In genomic region chr12:55353423-55353822, GRCm38 (mm10) we compare ENCODE assay signal across 21 mouse cellular contexts. TPM values are rescaled to one million over a fixed set of nuclear protein-coding genes. Genes with fewer than 3 reads are reported as not detected.
A peak's percentile ranks its signal among the peaks of the same experiment; 100 is the strongest.
DNase-seq lines count a peak whose midpoint lies in the region; ATAC-seq and TF ChIP-seq lines count a peak whose summit lies in the region.
"Had no signal": no experiment of that assay in that cellular context is flagged by ENCODE, and none has a peak within 500 bp of the region (broad histone marks: within the 10 kb centered on the region; RNA-seq: fewer than 3 reads in every experiment).

No protein-coding gene starts in this region.

- no peak overlapping the region for H3K4me3 ChIP-seq in embryonic facial prominence, embryonic 14.5 days (ENCODE audit: low read depth, low read length)
- no peak overlapping the region for H3K4me3 ChIP-seq in embryonic facial prominence, embryonic 10.5 days
- H3K4me3 ChIP-seq in kidney, adult 2 months (ENCODE audit: insufficient read depth, low read depth, low read length), result no peak overlapping the region
- H3K4me3 ChIP-seq: embryonic facial prominence, embryonic 15.5 days; forebrain, embryonic 10.5 days; hindbrain, embryonic 10.5 days; limb, embryonic 13.5 days had no signal

- peak; percentile 50; the same call in 1 of the 2 replicates for ATAC-seq in embryonic facial prominence, embryonic 14.5 days (ENCODE audit: low read depth)
- ATAC-seq: CD4-positive, CD25-positive, alpha-beta regulatory T cell, adult 4 months had no signal

- H3K27me3 ChIP-seq in embryonic facial prominence, embryonic 14.5 days (replicated peaks; ENCODE audit: control insufficient read depth, insufficient read depth, low read length), result no peaks in the 10 kb centered on the region
- no peaks in the 10 kb centered on the region for H3K27me3 ChIP-seq in embryonic facial prominence, embryonic 10.5 days (replicated peaks; ENCODE audit: low read depth, poor library complexity, severe bottlenecking)
- no peaks in the 10 kb centered on the region for H3K27me3 ChIP-seq in kidney, adult 2 months (replicated peaks; ENCODE audit: control insufficient read depth, insufficient read depth, low read length)
- H3K27me3 ChIP-seq: embryonic facial prominence, embryonic 15.5 days; limb, embryonic 13.5 days had no signal

- H3K36me3 ChIP-seq in embryonic facial prominence, embryonic 14.5 days (ENCODE audit: control insufficient read depth, insufficient read depth, low read length), result no peaks in the 10 kb centered on the region
- no peaks in the 10 kb centered on the region for H3K36me3 ChIP-seq in embryonic facial prominence, embryonic 10.5 days (replicated peaks)
- no peaks in the 10 kb centered on the region for H3K36me3 ChIP-seq in kidney, adult 2 months (ENCODE audit: control insufficient read depth, insufficient read depth, low read length)
- H3K36me3 ChIP-seq: embryonic facial prominence, embryonic 15.5 days; forebrain, embryonic 10.5 days; hindbrain, embryonic 10.5 days; limb, embryonic 13.5 days had no signal

- peaks cover under 1% of the 10 kb centered on the region; the same call in 1 of the 2 replicates for H3K4me1 ChIP-seq in embryonic facial prominence, embryonic 14.5 days (ENCODE audit: control insufficient read depth, insufficient read depth, low read length)
- H3K4me1 ChIP-seq in embryonic facial prominence, embryonic 10.5 days, result peaks cover 6% of the 10 kb centered on the region
- no peaks in the 10 kb centered on the region for H3K4me1 ChIP-seq in kidney, adult 2 months (ENCODE audit: control insufficient read depth, insufficient read depth, low read length)
- H3K4me1 ChIP-seq: forebrain, embryonic 10.5 days; hindbrain, embryonic 10.5 days had no signal

- no peak for TF ChIP-seq POLR2A in kidney, adult 2 months (IDR thresholded peaks at IDR 0.05; ENCODE audit: low read depth, low read length)

- H3K9me3 ChIP-seq in embryonic facial prominence, embryonic 14.5 days (ENCODE audit: control insufficient read depth, low read length), result no peaks in the 10 kb centered on the region
- no peaks in the 10 kb centered on the region for H3K9me3 ChIP-seq in embryonic facial prominence, embryonic 10.5 days
- H3K9me3 ChIP-seq: embryonic facial prominence, embryonic 15.5 days; forebrain, embryonic 10.5 days; G1E; hindbrain, embryonic 10.5 days; limb, embryonic 13.5 days had no signal

- TF ChIP-seq CTCF in kidney, adult 2 months (conservative IDR thresholded peaks at IDR 0.05; ENCODE audit: insufficient read depth, insufficient read length, low read depth, low read length), result no peak

- peak; percentile 36 for DNase-seq in embryonic facial prominence, embryonic 14.5 days (ENCODE audit: low spot score)
- no peak for DNase-seq in embryonic facial prominence, embryonic 10.5 days (ENCODE audit: low spot score)
- DNase-seq in urinary bladder, postnatal 14 days (ENCODE audit: low spot score), result peak; percentile 53
- DNase-seq in urinary bladder, postnatal 10 days (ENCODE audit: low spot score), result no peak
- peak; percentile 74 for DNase-seq in lung, postnatal 36 days
- DNase-seq in cerebellum, adult 9-11 months, result no peak
- DNase-seq in kidney, adult 2 months, result no peak
- no peak for DNase-seq in right cerebral cortex, adult 2 months (ENCODE audit: low spot score in 2 of 2)
- DNase-seq: cerebellum, adult 9-10 months; gastrocnemius, postnatal 10 days; heart, adult 18-20 months; kidney, postnatal 25 days; right cerebral cortex, adult 18-20 months; spleen, adult 18-20 months; thymus, postnatal 25 days had no signal

- WGBS in embryonic facial prominence, embryonic 14.5 days, result 59% methylated on average over 6 of the region's 6 CpGs
- 82% methylated on average over 6 of the region's 6 CpGs for WGBS in embryonic facial prominence, embryonic 10.5 days
- 49% methylated on average over 6 of the region's 6 CpGs for WGBS in kidney, adult 2 months

- H3K4me2 ChIP-seq in embryonic facial prominence, embryonic 14.5 days (ENCODE audit: low read depth, low read length), result no peak overlapping the region
- H3K4me2 ChIP-seq: embryonic facial prominence, embryonic 15.5 days; limb, embryonic 13.5 days had no signal

- no peak overlapping the region for H3K27ac ChIP-seq in embryonic facial prominence, embryonic 14.5 days (replicated peaks; ENCODE audit: low read depth, low read length)
- no peak overlapping the region for H3K27ac ChIP-seq in embryonic facial prominence, embryonic 10.5 days (replicated peaks)
- H3K27ac ChIP-seq in kidney, adult 2 months (ENCODE audit: insufficient read depth, low read depth, low read length), result no peak overlapping the region
- H3K27ac ChIP-seq: embryonic facial prominence, embryonic 15.5 days; forebrain, embryonic 10.5 days; hindbrain, embryonic 10.5 days; limb, embryonic 13.5 days had no signal

- H3K9ac ChIP-seq in embryonic facial prominence, embryonic 14.5 days (ENCODE audit: low read depth, low read length), result no peak overlapping the region
- H3K9ac ChIP-seq: embryonic facial prominence, embryonic 15.5 days; limb, embryonic 13.5 days had no signal

RNA-seq across cellular contexts. Expression of gene Psma6, which starts 30.6 kb away (rescaled TPM):
- 397 and 404 TPM in 2 replicates for polyA plus RNA-seq in embryonic facial prominence, embryonic 14.5 days (2014; fragmentation: Nextera tagmentation; extraction: Ambion mirVana)
- polyA plus RNA-seq in embryonic facial prominence, embryonic 10.5 days (2016; fragmentation: Nextera tagmentation; extraction: Ambion mirVana), result 510 and 513 TPM in 2 replicates
- polyA plus RNA-seq in kidney, adult 2 months (2012; rRNA removed), result 48.5 and 80.2 TPM in 2 replicates

RNA-seq across cellular contexts. Expression of gene Ppp2r3c, which starts 50.6 kb away (rescaled TPM):
- polyA plus RNA-seq in embryonic facial prominence, embryonic 14.5 days (2014; fragmentation: Nextera tagmentation; extraction: Ambion mirVana), result 12.4 and 12.6 TPM in 2 replicates
- polyA plus RNA-seq in embryonic facial prominence, embryonic 10.5 days (2016; fragmentation: Nextera tagmentation; extraction: Ambion mirVana), result 22.2 and 23.0 TPM in 2 replicates
- polyA plus RNA-seq in kidney, adult 2 months (2012; rRNA removed), result 1.9 and 3.0 TPM in 2 replicates

RNA-seq across cellular contexts. Expression of gene 1110008L16Rik, which starts 54.0 kb away (rescaled TPM):
- polyA plus RNA-seq in embryonic facial prominence, embryonic 14.5 days (2014; fragmentation: Nextera tagmentation; extraction: Ambion mirVana), result 12.1 and 13.9 TPM in 2 replicates
- 18.9 and 19.6 TPM in 2 replicates for polyA plus RNA-seq in embryonic facial prominence, embryonic 10.5 days (2016; fragmentation: Nextera tagmentation; extraction: Ambion mirVana)
- 12.5 and 13.2 TPM in 2 replicates for polyA plus RNA-seq in kidney, adult 2 months (2012; rRNA removed)

Comparison
In these comparisons a context has a peak if more than half of its experiments do, and no peak if none do; other contexts are left out.
1. DNase-seq: peak in embryonic facial prominence, embryonic 14.5 days (single experiment), urinary bladder, postnatal 14 days (single experiment) and lung, postnatal 36 days (single experiment); none in embryonic facial prominence, embryonic 10.5 days (single experiment), urinary bladder, postnatal 10 days (single experiment), cerebellum, adult 9-11 months (single experiment), kidney, adult 2 months (single experiment) and right cerebral cortex, adult 2 months (0 of 2).